Mouse (Mus musculus) embryonic fibroblast, embryonic 13.5 days (primary cell): ENCODE results near the gene Lmx1b.

Experiments used
- CTCF ChIP-seq: IDR thresholded peaks from 2 replicates; pipeline ENCODE4 v1.5.1; 2011; ENCODE audit warnings: mild to moderate bottlenecking, control low read depth, low read length, moderate library complexity, borderline replicate concordance; ENCODE audit not compliant: insufficient read depth
- POLR2A ChIP-seq: IDR thresholded peaks from 2 replicates; pipeline ENCODE4 v1.6.1; 2011; ENCODE audit warnings: low read depth, mild to moderate bottlenecking, control low read depth, low read length, moderate library complexity

GRCm38 (mm10) chr2:33646283-33646550, 5.9 kb upstream of the Lmx1b start:
- no peak for TF ChIP-seq POLR2A
- TF ChIP-seq CTCF, result no peak
